Mouse (Mus musculus): ENCODE data around the gene Entpd1. TPM values are rescaled to one million over a fixed set of nuclear protein-coding genes. Genes with fewer than 3 reads are reported as not detected.

Entpd1 gene
- polyA plus RNA-seq, 1 experiment from 2014 or later = 18.6 TPM

DNA sequence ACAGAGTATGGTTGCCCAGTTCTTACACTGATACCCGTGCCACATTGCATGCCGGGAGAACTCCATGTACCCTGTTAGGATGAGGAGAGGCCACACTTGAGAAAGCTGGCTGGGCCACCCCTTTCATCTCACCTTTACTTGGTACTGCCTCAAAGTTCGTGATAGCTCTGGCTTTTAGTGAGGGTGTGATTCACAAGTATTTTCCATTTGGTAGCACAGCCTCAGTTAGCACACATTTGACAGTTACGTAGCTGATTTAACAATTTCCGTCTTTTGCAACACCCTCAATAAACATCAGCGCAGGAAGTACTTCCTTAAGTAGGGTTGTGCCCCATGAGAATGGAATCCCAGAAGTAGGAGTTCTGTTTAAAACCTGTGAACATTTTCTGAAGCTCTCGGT, 53.6 kb downstream of the Entpd1 start:
- Histone ChIP-seq H3K36me3 (ENCODE audit: control insufficient read depth, insufficient read depth, low read length) (no peaks in the 10 kb centered on the region), H3K9ac (ENCODE audit: low read length) (no peak overlapping the region), H3K27me3 (ENCODE audit: control insufficient read depth, insufficient read depth, low read depth, low read length) (no peaks in the 10 kb centered on the region), H3K9me3 (ENCODE audit: control insufficient read depth, low read length) (no peaks in the 10 kb centered on the region), H3K4me2 (ENCODE audit: low read depth, low read length) (no peak overlapping the region), H3K27ac (ENCODE audit: low read length) (no peak overlapping the region), H3K4me1 (replicated peaks; ENCODE audit: control insufficient read depth, insufficient read depth, low read length) (peaks cover 12% of the 10 kb centered on the region), H3K4me3 (ENCODE audit: low read length) (no peak overlapping the region)
- no peak for ATAC-seq (ENCODE audit: low read depth)
- 65% methylated on average over 7 of the region's 7 CpGs for whole genome bisulfite sequencing

DNA sequence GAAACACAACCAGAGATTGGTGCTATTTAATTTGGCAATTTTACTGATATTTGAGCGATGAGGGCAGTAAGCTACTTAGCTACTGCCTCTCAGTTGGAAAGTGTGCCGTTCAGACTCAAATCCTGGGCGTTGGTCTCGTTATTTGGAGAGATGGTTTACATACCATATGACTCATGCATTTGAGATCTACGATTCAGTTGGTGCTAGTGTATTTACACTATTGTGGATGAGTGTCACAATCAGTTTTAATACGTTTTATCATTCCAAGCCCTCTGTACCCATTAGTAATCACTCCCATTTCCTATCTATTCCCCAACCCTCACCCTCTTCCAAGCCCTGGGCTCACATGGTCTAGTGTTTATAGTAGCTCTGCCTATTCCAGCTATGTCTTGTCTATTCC, 54.9 kb downstream of the Entpd1 start:
- Histone ChIP-seq H3K9ac (ENCODE audit: low read length) (no peak overlapping the region), H3K4me1 (replicated peaks; ENCODE audit: control insufficient read depth, insufficient read depth, low read length) (peaks cover 12% of the 10 kb centered on the region), H3K9me3 (ENCODE audit: control insufficient read depth, low read length) (no peaks in the 10 kb centered on the region), H3K36me3 (ENCODE audit: control insufficient read depth, insufficient read depth, low read length) (no peaks in the 10 kb centered on the region), H3K4me2 (ENCODE audit: low read depth, low read length) (no peak overlapping the region), H3K4me3 (ENCODE audit: low read length) (no peak overlapping the region), H3K27ac (ENCODE audit: low read length) (no peak overlapping the region), H3K27me3 (ENCODE audit: control insufficient read depth, insufficient read depth, low read depth, low read length) (no peaks in the 10 kb centered on the region)
- WGBS = 57% methylated on average over 6 of the region's 6 CpGs
- no peak for ATAC-seq (ENCODE audit: low read depth)

- 82% methylated on average over 5 of the region's 5 CpGs for WGBS
- H3K9ac ChIP-seq (ENCODE audit: low read length) = no peak overlapping the region
- no peaks in the 10 kb centered on the region for H3K9me3 ChIP-seq (ENCODE audit: control insufficient read depth, low read length)
- H3K27ac ChIP-seq (ENCODE audit: low read length) = no peak overlapping the region
- H3K4me2 ChIP-seq (ENCODE audit: low read depth, low read length) = no peak overlapping the region
- no peak for ATAC-seq (ENCODE audit: low read depth)
- H3K4me3 ChIP-seq (ENCODE audit: low read length) = no peak overlapping the region
- H3K27me3 ChIP-seq (ENCODE audit: control insufficient read depth, insufficient read depth, low read depth, low read length) = no peaks in the 10 kb centered on the region
- peaks cover 2% of the 10 kb centered on the region; the same call in 1 of the 2 replicates for H3K4me1 ChIP-seq (replicated peaks; ENCODE audit: control insufficient read depth, insufficient read depth, low read length)
- no peaks in the 10 kb centered on the region for H3K36me3 ChIP-seq (ENCODE audit: control insufficient read depth, insufficient read depth, low read length)
Measured at GRCm38 (mm10) chr19:40675329-40675728, 63.2 kb downstream of the Entpd1 start.

DNA sequence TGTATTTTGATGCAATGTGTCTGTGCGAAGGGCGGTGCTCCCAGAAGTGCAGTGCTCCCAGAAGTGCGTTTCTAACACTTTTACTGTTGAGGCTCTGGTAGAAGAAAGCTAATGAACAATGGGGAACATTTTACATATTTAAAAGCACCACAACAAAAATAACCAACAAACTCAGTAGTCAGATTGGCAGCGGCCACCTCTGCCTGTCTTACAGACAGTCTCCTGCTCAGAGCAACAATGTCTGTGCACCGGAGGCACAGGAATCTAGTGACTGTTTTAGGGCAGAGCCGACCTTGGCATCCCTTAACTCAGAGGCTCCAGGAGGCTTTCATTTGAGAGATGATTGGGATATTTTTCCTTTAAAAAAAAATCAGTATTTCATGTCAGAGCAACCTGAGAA, 65.9 kb downstream of the Entpd1 start:
- Histone ChIP-seq H3K4me3 (ENCODE audit: low read length) (no peak overlapping the region), H3K4me2 (ENCODE audit: low read depth, low read length) (no peak overlapping the region)
- no peak for ATAC-seq (ENCODE audit: low read depth)

GRCm38 (mm10) chr19:40678532-40679307, 66.6 kb downstream of the Entpd1 start:
- H3K9ac ChIP-seq (ENCODE audit: low read length) = no peak overlapping the region
- no peaks in the 10 kb centered on the region for H3K36me3 ChIP-seq (ENCODE audit: control insufficient read depth, insufficient read depth, low read length)
- 36% methylated on average over 17 of the region's 17 CpGs for WGBS
- H3K27ac ChIP-seq (ENCODE audit: low read length) = peak overlapping the region; percentile 60
- H3K27me3 ChIP-seq (ENCODE audit: control insufficient read depth, insufficient read depth, low read depth, low read length) = no peaks in the 10 kb centered on the region
- peak overlapping the region; percentile 38 for H3K4me2 ChIP-seq (ENCODE audit: low read depth, low read length)
- ATAC-seq (ENCODE audit: low read depth) = peak; percentile 79
- 0 out of 2 replicates have a peak, but pooled peaks cover 2% of the 10 kb centered on the region for H3K4me1 ChIP-seq (replicated peaks; ENCODE audit: control insufficient read depth, insufficient read depth, low read length)
- 0 out of 2 replicates have a peak overlapping the region, but pooled peaks have one; percentile 10 for H3K4me3 ChIP-seq (ENCODE audit: low read length)
- H3K9me3 ChIP-seq (ENCODE audit: control insufficient read depth, low read length) = no peaks in the 10 kb centered on the region

More for the DNA sequence above, 65.9 kb downstream of the Entpd1 start:
- 69% methylated on average over 6 of the region's 6 CpGs for WGBS
- Histone ChIP-seq H3K27me3 (ENCODE audit: control insufficient read depth, insufficient read depth, low read depth, low read length) (no peaks in the 10 kb centered on the region), H3K36me3 (ENCODE audit: control insufficient read depth, insufficient read depth, low read length) (no peaks in the 10 kb centered on the region), H3K9me3 (ENCODE audit: control insufficient read depth, low read length) (no peaks in the 10 kb centered on the region), H3K9ac (ENCODE audit: low read length) (no peak overlapping the region), H3K4me1 (replicated peaks; ENCODE audit: control insufficient read depth, insufficient read depth, low read length) (0 out of 2 replicates have a peak, but pooled peaks cover 2% of the 10 kb centered on the region), H3K27ac (ENCODE audit: low read length) (no peak overlapping the region)

GRCm38 (mm10) chr19:40679632-40680031, 67.5 kb downstream of the Entpd1 start:
- no peak overlapping the region for H3K9ac ChIP-seq (ENCODE audit: low read length)
- no peak for ATAC-seq (ENCODE audit: low read depth)
- no peak overlapping the region for H3K4me3 ChIP-seq (ENCODE audit: low read length)
- no peaks in the 10 kb centered on the region for H3K9me3 ChIP-seq (ENCODE audit: control insufficient read depth, low read length)
- no peak overlapping the region for H3K27ac ChIP-seq (ENCODE audit: low read length)
- H3K4me1 ChIP-seq (replicated peaks; ENCODE audit: control insufficient read depth, insufficient read depth, low read length) = 0 out of 2 replicates have a peak, but pooled peaks cover 2% of the 10 kb centered on the region
- H3K4me2 ChIP-seq (ENCODE audit: low read depth, low read length) = no peak overlapping the region
- no peaks in the 10 kb centered on the region for H3K27me3 ChIP-seq (ENCODE audit: control insufficient read depth, insufficient read depth, low read depth, low read length)
- H3K36me3 ChIP-seq (ENCODE audit: control insufficient read depth, insufficient read depth, low read length) = no peaks in the 10 kb centered on the region
- 80% methylated on average over 3 of the region's 3 CpGs for WGBS

DNA sequence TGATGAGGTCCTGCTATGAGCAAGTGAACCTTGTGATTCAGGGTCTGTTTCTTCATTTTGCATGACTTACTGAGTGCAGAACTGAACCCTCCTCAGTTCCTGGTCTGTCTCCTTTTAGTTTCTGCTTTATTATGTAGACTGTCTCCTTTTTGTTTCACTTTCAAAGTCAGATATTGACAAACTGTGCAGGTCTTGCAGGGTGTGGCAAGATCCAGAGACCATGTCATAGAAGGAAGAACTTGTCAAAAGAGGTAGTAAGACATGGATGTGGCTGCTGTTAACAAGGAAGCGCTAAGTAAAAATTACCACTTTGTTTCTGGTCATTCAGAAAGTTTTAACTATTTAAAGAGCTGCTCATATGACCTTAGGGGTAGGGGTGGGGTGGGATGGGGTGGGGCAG, 72.0 kb downstream of the Entpd1 start:
- no peaks in the 10 kb centered on the region for H3K27me3 ChIP-seq (ENCODE audit: control insufficient read depth, insufficient read depth, low read depth, low read length)
- 93% methylated on average over 1 of the region's 1 CpGs for WGBS
- H3K9me3 ChIP-seq (ENCODE audit: control insufficient read depth, low read length) = no peaks in the 10 kb centered on the region
- H3K4me2 ChIP-seq (ENCODE audit: low read depth, low read length) = no peak overlapping the region
- H3K9ac ChIP-seq (ENCODE audit: low read length) = no peak overlapping the region
- ATAC-seq (ENCODE audit: low read depth) = no peak
- H3K4me3 ChIP-seq (ENCODE audit: low read length) = no peak overlapping the region
- H3K4me1 ChIP-seq (replicated peaks; ENCODE audit: control insufficient read depth, insufficient read depth, low read length) = 0 out of 2 replicates have a peak, but pooled peaks cover 2% of the 10 kb centered on the region
- no peaks in the 10 kb centered on the region for H3K36me3 ChIP-seq (ENCODE audit: control insufficient read depth, insufficient read depth, low read length)
- no peak overlapping the region for H3K27ac ChIP-seq (ENCODE audit: low read length)

DNA sequence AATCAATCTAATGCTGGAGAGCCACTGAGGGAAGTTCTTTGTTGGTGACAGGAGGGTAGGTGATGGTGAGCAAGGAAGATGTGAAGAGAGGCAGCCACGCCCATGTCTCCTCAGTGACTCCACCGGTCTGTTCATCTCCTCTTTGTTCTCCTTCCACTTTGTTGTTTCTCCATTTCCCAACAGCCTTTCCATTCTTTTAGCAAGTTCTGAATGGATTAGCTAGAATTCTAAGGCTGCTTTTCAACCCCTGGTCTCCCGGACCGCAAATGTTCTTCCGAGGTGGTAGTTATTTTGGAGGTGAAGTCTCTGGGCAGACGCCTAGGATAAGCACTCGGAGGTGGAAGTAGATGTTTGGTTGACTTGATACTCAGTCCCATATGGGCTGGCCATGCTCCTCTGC, 72.4 kb downstream of the Entpd1 start:
- Histone ChIP-seq H3K4me3 (ENCODE audit: low read length) (no peak overlapping the region), H3K27ac (ENCODE audit: low read length) (no peak overlapping the region), H3K9ac (ENCODE audit: low read length) (no peak overlapping the region), H3K4me1 (replicated peaks; ENCODE audit: control insufficient read depth, insufficient read depth, low read length) (0 out of 2 replicates have a peak, but pooled peaks cover 2% of the 10 kb centered on the region), H3K4me2 (ENCODE audit: low read depth, low read length) (no peak overlapping the region), H3K36me3 (ENCODE audit: control insufficient read depth, insufficient read depth, low read length) (no peaks in the 10 kb centered on the region), H3K27me3 (ENCODE audit: control insufficient read depth, insufficient read depth, low read depth, low read length) (no peaks in the 10 kb centered on the region), H3K9me3 (ENCODE audit: control insufficient read depth, low read length) (no peaks in the 10 kb centered on the region)
- no peak for ATAC-seq (ENCODE audit: low read depth)
- WGBS = 84% methylated on average over 7 of the region's 7 CpGs

GRCm38 (mm10) chr19:40687291-40687927, 75.2 kb downstream of the Entpd1 start:
- Histone ChIP-seq H3K4me2 (ENCODE audit: low read depth, low read length) (no peak overlapping the region), H3K4me3 (ENCODE audit: low read length) (no peak overlapping the region), H3K9me3 (ENCODE audit: control insufficient read depth, low read length) (no peaks in the 10 kb centered on the region), H3K27me3 (ENCODE audit: control insufficient read depth, insufficient read depth, low read depth, low read length) (no peaks in the 10 kb centered on the region), H3K4me1 (replicated peaks; ENCODE audit: control insufficient read depth, insufficient read depth, low read length) (peaks cover 3% of the 10 kb centered on the region), H3K27ac (ENCODE audit: low read length) (no peak overlapping the region), H3K9ac (ENCODE audit: low read length) (no peak overlapping the region), H3K36me3 (ENCODE audit: control insufficient read depth, insufficient read depth, low read length) (no peaks in the 10 kb centered on the region)
- ATAC-seq (ENCODE audit: low read depth) = no peak
- WGBS = 63% methylated on average over 4 of the region's 4 CpGs

All from lung, embryonic 16.5 days (tissue).